Mouse (Mus musculus) olfactory bulb, adult 2 months (tissue): ENCODE data around the gene Nrip2.

ENCODE experiments used
- CTCF ChIP-seq: fragments of 200-500 bp; IDR thresholded peaks from 2 replicates; pipeline ENCODE4 v1.5.1; 2012; ENCODE audit warnings: low read depth, mild to moderate bottlenecking, low read length, moderate library complexity; ENCODE audit not compliant: insufficient read depth
- POLR2A ChIP-seq: fragments of 200-500 bp; IDR thresholded peaks from 2 replicates; pipeline ENCODE4 v1.6.1; 2012; ENCODE audit warnings: mild to moderate bottlenecking, low read depth, low read length, moderate library complexity; ENCODE audit not compliant: insufficient read depth

GRCm38 (mm10) chr6:128397574-128398261, 1.4 kb upstream of the Nrip2 start:
- TF ChIP-seq POLR2A (no peak), CTCF (no peak)
